Mouse (Mus musculus) Patski (cell line): ENCODE measurements around the gene Srarp. TPM values are rescaled to one million over a fixed set of nuclear protein-coding genes. Genes with fewer than 3 reads are reported as not detected.

Experiments used
- ATAC-seq: fragments of 100-300 bp; one replicate; pipeline ENCODE4 v1.8.0; 2021
- CTCF ChIA-PET: fragments of 350-600 bp; sonication (Branson Sonifier 250); formaldehyde crosslinking; loops from one replicate; lab custom pipeline; 2022; ENCODE audit warnings: inconsistent platforms; lab: Charles Lee
- POLR2A ChIA-PET: fragments of 350-600 bp; sonication (Branson Sonifier 250); formaldehyde crosslinking; loops from one replicate; lab custom pipeline; 2022; ENCODE audit warnings: antibody characterized with exemption, inconsistent platforms; lab: Charles Lee
- DNase-seq: peaks from one replicate; pipeline ENCODE4 v3.0.0-alpha.2; 2011; ENCODE audit warnings: low read depth, low spot score
- H3K27me3 ChIP-seq: fragments of 371-371 bp; one replicate; pipeline ENCODE4 v1.5.1; 2021
- CTCF ChIP-seq: fragments of 100-300 bp; IDR thresholded peaks from one replicate; pipeline ENCODE4 v1.5.1; 2021
- in situ Hi-C: fragments of 300-500 bp; cut with MboI; formaldehyde crosslinking; loops from 3 replicates; pipeline ENCODE4 v1.11.1; 2018; ENCODE audit warnings: low pct_unique_long_range_greater_than_20kb, mixed read lengths
- polyA plus RNA-seq: library from polyadenylated mRNA; unstranded; gene quantifications from one replicate; pipeline ENCODE4 v1.2.3, GENCODE M21; 2021

Srarp gene
- polyA plus RNA-seq, 1 experiment from 2014 or later, result 0.06 TPM

DNA sequence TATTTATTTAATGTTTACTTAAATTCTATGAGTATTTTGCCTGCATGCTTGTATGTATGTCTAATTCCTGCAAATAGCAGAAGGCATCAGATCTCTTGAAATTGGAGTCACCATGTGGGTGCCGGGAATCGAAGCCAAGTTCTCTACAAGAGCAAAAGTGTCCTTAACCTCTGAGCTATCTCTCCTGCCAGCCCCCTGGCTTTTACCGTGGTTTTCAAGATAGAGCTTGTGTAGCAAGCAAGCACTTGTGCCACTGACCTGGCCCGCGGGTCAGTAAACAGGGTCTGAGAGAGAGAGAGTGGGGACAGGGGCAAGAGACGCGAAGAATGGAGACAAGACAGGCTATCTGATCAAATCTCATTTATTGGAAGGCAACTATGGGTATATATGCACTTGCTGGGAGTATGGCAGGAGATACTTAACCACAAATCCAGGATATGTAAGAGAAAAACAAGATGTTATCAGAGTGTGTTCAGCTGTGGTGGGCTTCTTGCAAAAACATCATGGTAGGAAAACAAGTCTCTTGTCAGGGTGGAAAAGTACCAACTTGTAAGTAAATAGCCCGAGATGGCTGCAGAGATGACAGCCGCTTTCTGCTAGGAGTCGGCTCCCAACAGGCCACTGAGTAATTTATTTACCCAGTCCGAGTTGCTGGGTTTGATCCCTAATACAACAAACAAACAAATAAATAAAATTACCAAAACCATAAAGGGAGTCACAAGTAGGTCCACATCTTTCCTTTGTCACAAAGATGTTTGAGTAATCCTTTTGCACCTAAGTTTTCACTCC is 7.9 kb upstream of the Srarp start:
- TF ChIP-seq CTCF, result no peak
- ATAC-seq, result no peak
- no peak for DNase-seq
- ChIA-PET CTCF (interaction anchor here (0.8 to 1.3 kb wide), 3 partner anchors 11 to 40 kb away, joined by 3 read pairs; no protein-coding TSS in a partner anchor), POLR2A (interaction anchor here (0.6 kb wide), 1 partner anchor 67 kb away, joined by 3 read pairs; no protein-coding TSS in a partner anchor)
- in situ Hi-C loops, result no loop called here
- no peaks in the 10 kb centered on the region for H3K27me3 ChIP-seq

DNA sequence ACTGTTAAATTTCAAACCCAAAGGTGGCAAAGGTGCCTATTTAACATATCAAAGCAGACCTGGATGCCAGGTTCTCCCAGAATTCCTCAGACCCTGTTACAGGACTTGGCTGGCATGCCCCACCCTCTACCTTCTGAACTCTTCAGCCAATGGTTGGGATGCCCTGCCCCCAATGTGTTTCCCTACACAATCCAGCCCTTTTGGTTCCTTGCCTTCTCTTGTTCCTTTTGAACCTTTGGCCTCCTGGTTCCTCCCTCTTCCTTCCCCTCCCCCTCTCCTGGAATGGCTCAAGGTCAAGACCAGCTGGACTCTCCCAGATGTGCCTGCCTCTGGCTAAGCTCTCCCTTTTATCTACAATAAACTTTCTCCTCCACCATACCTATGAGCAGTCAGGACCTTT is 5.0 kb upstream of the Srarp start:
- ATAC-seq, result no peak

DNA sequence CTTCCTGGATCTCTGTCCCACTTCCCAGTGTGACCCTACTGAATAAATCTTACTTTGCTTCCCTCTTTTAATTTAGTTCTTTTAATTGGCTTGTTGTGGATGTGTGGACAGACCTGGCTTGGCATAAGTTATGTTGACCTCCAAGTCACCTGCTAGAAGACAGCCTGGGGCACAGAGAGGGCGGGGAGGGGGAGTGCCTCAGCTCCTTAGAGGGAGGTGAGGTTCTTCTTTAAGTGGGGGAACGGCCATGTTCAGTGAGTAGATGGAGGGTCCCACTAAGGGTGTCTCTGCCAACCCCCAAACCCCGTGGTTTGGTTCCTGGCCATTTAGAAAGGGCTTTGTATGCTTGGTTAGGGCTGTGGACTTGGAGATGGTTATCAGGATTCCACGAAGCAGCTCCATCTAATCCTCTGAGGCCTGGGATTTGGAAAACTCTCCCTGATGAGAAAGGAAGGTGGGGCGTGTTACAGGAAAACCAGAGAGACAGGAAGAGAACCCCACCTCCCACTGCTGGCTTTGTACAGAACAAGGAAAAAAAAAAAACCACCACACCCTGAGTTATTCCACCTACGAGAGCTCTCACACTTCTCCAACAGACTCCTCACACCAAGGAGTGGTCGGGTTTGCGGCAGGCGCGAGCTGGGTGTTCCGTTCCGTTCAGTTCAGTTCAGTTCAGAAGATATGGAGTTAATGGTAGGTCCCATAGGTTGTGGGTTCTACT is 3.3 kb upstream of the Srarp start:
- POLR2A ChIA-PET, result no interaction called here
- TF ChIP-seq CTCF, result no peak

More for the DNA sequence above, 5.0 kb upstream of the Srarp start:
- DNase-seq, result no peak
- in situ Hi-C loops, result no loop called here
- TF ChIP-seq CTCF, result no peak
- ChIA-PET POLR2A (no interaction called here), CTCF (interaction anchor here (2.4 kb wide), 1 partner anchor 10 kb away, joined by 11 read pairs; no protein-coding TSS in a partner anchor)
- no peaks in the 10 kb centered on the region for H3K27me3 ChIP-seq

DNA sequence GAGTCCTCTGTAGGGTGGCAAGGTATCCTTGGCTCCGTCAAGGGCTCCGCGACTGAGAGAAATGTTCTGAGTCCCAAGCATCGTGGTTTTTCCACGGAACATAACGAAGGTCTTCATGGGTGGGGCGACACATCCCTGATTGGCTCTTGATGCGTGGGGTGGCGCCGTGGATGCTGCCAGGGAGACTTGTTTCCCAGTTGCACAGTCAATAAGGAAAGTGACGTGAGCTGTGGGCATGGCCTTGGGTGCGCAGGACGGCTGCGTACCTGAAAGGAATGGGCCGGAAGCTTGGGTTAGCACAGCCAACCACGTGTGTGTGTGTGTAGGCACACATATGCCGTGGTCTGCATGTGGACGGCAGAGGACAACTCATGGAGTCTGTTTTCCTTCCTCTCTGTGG is 2.7 kb downstream of the Srarp start:
- POLR2A ChIA-PET, result no interaction called here
- in situ Hi-C loops, result no loop called here
- CTCF ChIA-PET, result no interaction called here

More for the DNA sequence above, 3.3 kb upstream of the Srarp start:
- in situ Hi-C loops, result loop anchor here (5.0 kb wide), 1 partner anchor 37 kb away; no protein-coding TSS in a partner anchor
- DNase-seq, result no peak
- CTCF ChIA-PET, result interaction anchor here (0.9 kb wide), 1 partner anchor 8 kb away, joined by 3 read pairs; no protein-coding TSS in a partner anchor
- H3K27me3 ChIP-seq, result no peaks in the 10 kb centered on the region
- ATAC-seq, result no peak

DNA sequence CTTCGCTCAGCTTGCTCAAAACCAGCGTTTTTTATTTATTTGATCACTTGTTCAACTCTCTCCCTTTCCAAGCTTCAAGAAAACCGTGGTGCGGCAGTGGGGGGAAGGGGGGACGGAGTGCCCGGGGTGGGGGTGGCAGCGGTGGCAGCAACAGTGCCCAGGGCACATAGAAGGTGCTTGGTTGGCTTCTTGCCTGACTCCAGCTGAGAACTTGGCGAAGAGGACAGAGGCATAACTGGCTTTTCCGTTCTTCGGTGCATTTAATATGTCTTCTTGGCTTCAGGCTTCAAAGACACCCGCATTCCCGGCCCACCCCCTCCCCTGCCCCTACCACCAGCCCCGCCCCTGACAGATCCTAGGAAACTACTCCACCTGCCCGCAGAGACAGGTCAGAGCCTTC is 3.2 kb downstream of the Srarp start:
- no peak for ATAC-seq
- no peak for TF ChIP-seq CTCF
- in situ Hi-C loops, result no loop called here
- ChIA-PET POLR2A (interaction anchor here (0.9 kb wide), 1 partner anchor 128 kb away, joined by 5 read pairs; no protein-coding TSS in a partner anchor), CTCF (interaction anchor here (8.1 kb wide), 1 partner anchor 28 kb away, joined by 134 read pairs; no protein-coding TSS in a partner anchor)
- no peaks in the 10 kb centered on the region for H3K27me3 ChIP-seq
- DNase-seq, result no peak

More for the DNA sequence above, 2.7 kb downstream of the Srarp start:
- no peaks in the 10 kb centered on the region for H3K27me3 ChIP-seq
- no peak for TF ChIP-seq CTCF
- ATAC-seq (no peak), DNase-seq (no peak)

DNA sequence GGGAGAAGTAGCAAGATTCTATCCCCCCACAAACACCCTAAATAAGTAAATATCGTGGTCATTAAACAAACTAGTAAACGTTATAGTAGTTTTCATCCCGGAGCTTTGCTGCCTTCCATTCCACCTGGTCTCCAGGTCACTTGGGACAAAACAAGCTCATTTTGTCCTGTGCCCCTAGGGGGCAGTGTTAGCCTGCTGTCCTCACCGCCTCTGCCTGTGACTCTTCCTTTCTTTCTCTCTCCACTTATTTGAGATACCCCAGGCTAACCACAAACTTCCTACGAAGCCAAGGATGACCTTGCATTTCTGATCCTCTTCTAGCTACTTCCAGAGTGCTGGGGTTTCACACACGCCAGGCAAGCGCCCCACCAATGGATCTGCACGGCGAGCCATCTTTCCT is 4.9 kb downstream of the Srarp start:
- no peak for TF ChIP-seq CTCF
- H3K27me3 ChIP-seq, result no peaks in the 10 kb centered on the region
- DNase-seq, result no peak
- ATAC-seq, result no peak
- in situ Hi-C loops, result no loop called here
- CTCF ChIA-PET, result interaction anchor here (0.7 to 8.1 kb wide), 22 partner anchors 8 to 164 kb away, joined by 3 to 134 read pairs (median 3); partner anchors contain the start of gene Hspb7
- POLR2A ChIA-PET, result no interaction called here

DNA sequence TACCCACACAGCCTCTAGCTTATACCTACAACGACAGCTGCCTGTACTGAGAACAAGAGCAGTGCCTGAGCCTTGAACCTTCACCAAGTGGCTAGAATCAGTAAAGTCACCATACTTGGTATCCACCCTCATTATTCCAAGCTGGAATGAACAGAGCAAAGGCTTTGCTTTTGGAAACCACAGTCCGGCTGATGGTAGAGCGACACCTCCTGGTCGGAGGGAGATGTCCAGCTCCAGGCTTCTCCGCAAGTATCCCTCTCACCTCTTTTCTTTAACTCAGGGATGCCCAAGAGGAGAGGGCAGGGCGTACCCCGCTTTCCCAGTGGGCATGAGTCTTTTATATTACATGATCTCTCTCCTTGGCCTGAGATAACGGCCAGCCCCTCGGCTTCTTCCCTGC is 6.1 kb downstream of the Srarp start:
- POLR2A ChIA-PET, result interaction anchor here (3.2 kb wide), 1 partner anchor 23 kb away, joined by 16 read pairs; no protein-coding TSS in a partner anchor
- in situ Hi-C loops, result no loop called here
- DNase-seq (no peak), ATAC-seq (no peak)
- no peak for TF ChIP-seq CTCF
- no peaks in the 10 kb centered on the region for H3K27me3 ChIP-seq
- CTCF ChIA-PET, result interaction anchor here (1.1 to 8.1 kb wide), 9 partner anchors 14 to 165 kb away, joined by 3 to 134 read pairs (median 4); partner anchors contain the start of gene Clcnkb

DNA sequence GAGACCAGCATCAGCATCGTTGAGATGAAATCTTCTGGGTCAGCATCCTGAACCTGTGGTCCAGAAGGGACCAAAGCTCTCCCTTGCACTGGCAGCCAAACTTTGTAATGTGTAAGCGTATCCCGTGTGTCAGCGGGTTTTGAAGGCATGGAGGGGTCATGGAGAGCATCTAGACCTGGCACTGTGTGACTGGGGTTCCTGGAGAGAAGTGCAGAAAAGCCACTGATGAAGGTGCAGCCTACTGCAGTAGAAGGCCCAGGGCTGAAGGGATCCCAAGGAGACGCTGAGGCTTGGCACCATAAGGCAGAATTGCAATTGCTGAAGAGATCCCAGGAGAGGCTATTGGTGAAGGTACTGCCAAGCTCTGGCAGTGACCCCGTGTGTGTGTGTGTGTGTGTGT is 6.5 kb downstream of the Srarp start:
- ATAC-seq, result no peak
- CTCF ChIA-PET, result interaction anchor here (1.1 to 8.1 kb wide), 7 partner anchors 13 to 165 kb away, joined by 3 to 134 read pairs (median 4); partner anchors contain the start of gene Clcnkb
- no peak for DNase-seq
- in situ Hi-C loops, result no loop called here
- no peak for TF ChIP-seq CTCF
- no peaks in the 10 kb centered on the region for H3K27me3 ChIP-seq
- POLR2A ChIA-PET, result interaction anchor here (3.2 kb wide), 1 partner anchor 23 kb away, joined by 16 read pairs; no protein-coding TSS in a partner anchor

DNA sequence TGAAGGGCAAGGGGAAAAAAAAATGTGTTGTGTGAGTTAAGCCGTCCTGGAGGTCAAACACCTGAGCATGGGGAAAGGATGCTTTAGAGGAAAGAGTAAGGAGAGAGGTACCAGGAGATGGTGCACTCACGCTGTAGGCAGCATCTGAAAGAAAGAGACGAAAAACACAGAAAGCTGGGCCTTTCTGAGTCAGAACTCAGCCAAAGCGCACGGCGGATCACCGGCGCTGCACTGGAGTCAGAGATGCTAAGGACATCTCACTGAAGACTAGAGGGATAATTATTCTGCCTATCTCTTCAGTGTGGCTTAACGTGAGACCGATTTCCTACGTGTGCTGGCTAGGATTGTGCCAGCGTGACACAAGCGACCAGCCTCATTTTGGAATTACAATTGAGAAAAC is 8.0 kb downstream of the Srarp start:
- no peak for ATAC-seq
- in situ Hi-C loops, result no loop called here
- ChIA-PET CTCF (interaction anchor here (1.2 to 8.1 kb wide), 2 partner anchors 23 to 148 kb away, joined by 4 to 134 read pairs; no protein-coding TSS in a partner anchor), POLR2A (interaction anchor here (3.2 kb wide), 1 partner anchor 21 kb away, joined by 16 read pairs; no protein-coding TSS in a partner anchor)
- no peak for DNase-seq
- no peak for TF ChIP-seq CTCF
- H3K27me3 ChIP-seq, result no peaks in the 10 kb centered on the region
